ENCODE assay signal across 9 mouse cellular contexts in genomic region chr11:40865694-40866093, GRCm38 (mm10).
DNase-seq lines count a peak whose midpoint lies in the region; ATAC-seq and TF ChIP-seq lines count a peak whose summit lies in the region.
"Had no signal": no experiment of that assay in that cellular context is flagged by ENCODE, and none has a peak within 500 bp of the region (broad histone marks: within the 10 kb centered on the region; RNA-seq: fewer than 3 reads in every experiment).

No protein-coding gene starts in this region.

- H3K36me3 ChIP-seq in kidney, embryonic 15.5 days = no peaks in the 10 kb centered on the region
- H3K36me3 ChIP-seq: embryonic facial prominence, embryonic 15.5 days had no signal

- intact Hi-C loops in left cerebral cortex, adult 2 months (cut with DNase I) = loop anchor here (10.0 kb wide), 3 partner anchors 1199 to 1559 kb away; no protein-coding TSS in a partner anchor

- no peak overlapping the region for H3K4me3 ChIP-seq in kidney, embryonic 15.5 days (replicated peaks)
- H3K4me3 ChIP-seq in left cerebral cortex, adult 2 months = no peak overlapping the region
- H3K4me3 ChIP-seq: embryonic facial prominence, embryonic 15.5 days had no signal

- H3K27ac ChIP-seq in kidney, embryonic 15.5 days = no peak overlapping the region
- peak overlapping the region; percentile 37 for H3K27ac ChIP-seq in left cerebral cortex, adult 2 months
- H3K27ac ChIP-seq: embryonic facial prominence, embryonic 15.5 days had no signal

- 28% methylated on average over 2 of the region's 2 CpGs for WGBS in kidney, embryonic 15.5 days

- no peak for ATAC-seq in kidney, embryonic 15.5 days (replicated peaks; ENCODE audit: low FRiP score)

- H3K9ac ChIP-seq in kidney, embryonic 15.5 days = no peak overlapping the region
- H3K9ac ChIP-seq: embryonic facial prominence, embryonic 15.5 days had no signal

- peak; percentile 73 for DNase-seq in kidney, postnatal 10 days
- DNase-seq in Muller cell, postnatal 12 days (ENCODE audit: inconsistent ontology term) = peak; percentile 13
- peak; percentile 47 for DNase-seq in cerebellum, adult 8-10 months
- DNase-seq in frontal cortex, postnatal 10 days (ENCODE audit: low spot score in 2 of 2) = peak; percentile 47 to 69
- DNase-seq in left cerebral cortex, adult 2 months (ENCODE audit: extremely low spot score in 1 of 2, low spot score in 2 of 2) = peak; percentile 71 to 79
- peak; percentile 79 for DNase-seq in retina, embryonic 14.5 days (ENCODE audit: low spot score)
- no peak for DNase-seq in T-cell, adult 2 months (ENCODE audit: low spot score)

- H3K9me3 ChIP-seq in kidney, embryonic 15.5 days (replicated peaks) = no peaks in the 10 kb centered on the region
- H3K9me3 ChIP-seq: embryonic facial prominence, embryonic 15.5 days had no signal

- no peaks in the 10 kb centered on the region for H3K27me3 ChIP-seq in kidney, embryonic 15.5 days
- H3K27me3 ChIP-seq: embryonic facial prominence, embryonic 15.5 days had no signal

- H3K4me2 ChIP-seq in kidney, embryonic 15.5 days = no peak overlapping the region
- H3K4me2 ChIP-seq: embryonic facial prominence, embryonic 15.5 days had no signal

- TF ChIP-seq CTCF in left cerebral cortex, adult 2 months (IDR thresholded peaks at IDR 0.05) = peak; percentile 88

- H3K4me1 ChIP-seq in kidney, embryonic 15.5 days = no peaks in the 10 kb centered on the region
- H3K4me1 ChIP-seq: embryonic facial prominence, embryonic 15.5 days had no signal
